Mouse (Mus musculus) MEL (cell line): ENCODE results near the gene Trim67. TPM values are rescaled to one million over a fixed set of nuclear protein-coding genes. Genes with fewer than 3 reads are reported as not detected.

Source experiments
- DNase-seq: peaks from one replicate; pipeline ENCODE4 v3.0.0; 2011; ENCODE audit warnings: low read depth, low spot score
- H3K27ac ChIP-seq: 2 replicates; pipeline ENCODE4 v1.5.1; 2012; ENCODE audit warnings: low read depth, mild to moderate bottlenecking, control low read depth, low read length, moderate library complexity; ENCODE audit not compliant: control insufficient read depth
- H3K27me3 ChIP-seq, 2 experiments: fragments of 150-350 bp in 1 of 2; sonication (generic) in 1 of 2; 2 replicates each; pipeline ENCODE4 v1.6.1; 2012; ENCODE audit warnings: low read length in 2 of 2, mild to moderate bottlenecking in 2 of 2, improper control_type of control experiment in 1 of 2, moderate library complexity in 1 of 2; ENCODE audit not compliant: insufficient read depth in 2 of 2, control insufficient read depth in 1 of 2
- H3K36me3 ChIP-seq, 2 experiments: 2 replicates each; pipeline ENCODE4 v1.6.1; 2012 to 2014; ENCODE audit warnings: low read length in 2 of 2, improper control_type of control experiment in 1 of 2, inconsistent platforms in 1 of 2, mild to moderate bottlenecking in 1 of 2; ENCODE audit not compliant: insufficient read depth in 2 of 2, control insufficient read depth in 1 of 2
- H3K4me1 ChIP-seq, 2 experiments: fragments of 150-350 bp in 1 of 2; sonication (generic) in 1 of 2; 2 replicates each; pipeline ENCODE4 v1.6.1; 2012; ENCODE audit warnings: low read length in 2 of 2, improper control_type of control experiment in 1 of 2, mild to moderate bottlenecking in 1 of 2; ENCODE audit not compliant: insufficient read depth in 2 of 2, control insufficient read depth in 1 of 2
- H3K4me3 ChIP-seq, 2 experiments: fragments of 150-350 bp in 1 of 2; sonication (generic) in 1 of 2; 2 replicates each; pipeline ENCODE4 v1.5.1; 2012; ENCODE audit warnings: low read depth in 2 of 2, low read length in 2 of 2, mild to moderate bottlenecking in 2 of 2, moderate library complexity in 2 of 2, control low read depth in 1 of 2, improper control_type of control experiment in 1 of 2; ENCODE audit not compliant: control insufficient read depth in 1 of 2, insufficient read depth in 1 of 2
- H3K79me2 ChIP-seq: 2 replicates; pipeline ENCODE4 v1.6.1; 2012; ENCODE audit warnings: mild to moderate bottlenecking, low read length, moderate library complexity; ENCODE audit not compliant: control insufficient read depth, poor library complexity, insufficient read depth
- H3K9ac ChIP-seq: 2 replicates; pipeline ENCODE4 v1.6.1; 2012; ENCODE audit warnings: low read depth, mild to moderate bottlenecking, control low read depth, low read length, moderate library complexity; ENCODE audit not compliant: control insufficient read depth, poor library complexity, severe bottlenecking
- H3K9me3 ChIP-seq: fragments of 150-350 bp; sonication (generic); replicated peaks from 2 replicates; pipeline ENCODE4 v1.6.1; 2012; ENCODE audit warnings: mild to moderate bottlenecking, low read length, improper control_type of control experiment, moderate library complexity; ENCODE audit not compliant: insufficient read depth
- BHLHE40 ChIP-seq: IDR thresholded peaks from 2 replicates; pipeline ENCODE4 v1.6.1; 2012; ENCODE audit warnings: low read depth, mild to moderate bottlenecking, inconsistent platforms, low read length, improper control_type of control experiment, borderline replicate concordance
- CHD2 ChIP-seq: IDR thresholded peaks from 2 replicates; pipeline ENCODE4 v1.6.1; 2011; ENCODE audit warnings: low read length, improper control_type of control experiment
- CTCF ChIP-seq, 3 experiments: IDR thresholded peaks in 2 of 3; conservative IDR thresholded peaks in 1 of 3; 2 replicates each; pipeline ENCODE4 v1.5.1; 2011 to 2012; ENCODE audit warnings: low read length in 3 of 3, low read depth in 2 of 3, mild to moderate bottlenecking in 2 of 3, improper control_type of control experiment in 1 of 3, inconsistent platforms in 1 of 3, mixed read lengths in 1 of 3, moderate library complexity in 1 of 3; ENCODE audit not compliant: control insufficient read depth in 1 of 3, insufficient read depth in 1 of 3, poor library complexity in 1 of 3, severe bottlenecking in 1 of 3
- E2F4 ChIP-seq: IDR thresholded peaks from 2 replicates; pipeline ENCODE4 v1.6.1; 2011; ENCODE audit warnings: low read depth, low read length, improper control_type of control experiment, borderline replicate concordance
- ELF1 ChIP-seq: IDR thresholded peaks from 2 replicates; pipeline ENCODE4 v1.6.1; 2014; ENCODE audit warnings: low read depth, mild to moderate bottlenecking, inconsistent platforms, low read length, improper control_type of control experiment, moderate library complexity
- EP300 ChIP-seq, 2 experiments: IDR thresholded peaks; 2 replicates each; pipeline ENCODE4 v1.6.1; 2011; ENCODE audit warnings: improper control_type of control experiment in 2 of 2, low read length in 2 of 2, low read depth in 1 of 2, mild to moderate bottlenecking in 1 of 2
- ETS1 ChIP-seq: IDR thresholded peaks from 2 replicates; pipeline ENCODE4 v1.6.1; 2012; ENCODE audit warnings: low read depth, mild to moderate bottlenecking, inconsistent platforms, low read length, improper control_type of control experiment, moderate library complexity
- GABPA ChIP-seq: IDR thresholded peaks from 2 replicates; pipeline ENCODE4 v1.6.1; 2012; ENCODE audit warnings: low read depth, mild to moderate bottlenecking, inconsistent platforms, low read length, improper control_type of control experiment, moderate library complexity
- GATA1 ChIP-seq: IDR thresholded peaks from 2 replicates; pipeline ENCODE4 v1.6.1; 2011; ENCODE audit warnings: low read depth, low read length, improper control_type of control experiment
- HCFC1 ChIP-seq: IDR thresholded peaks from 2 replicates; pipeline ENCODE4 v1.6.1; 2012; ENCODE audit warnings: low read depth, mild to moderate bottlenecking, inconsistent platforms, low read length, improper control_type of control experiment, moderate library complexity
- MAFK ChIP-seq: IDR thresholded peaks from 2 replicates; pipeline ENCODE4 v1.6.1; 2011; ENCODE audit warnings: low read depth, mild to moderate bottlenecking, low read length, improper control_type of control experiment, borderline replicate concordance
- MAZ ChIP-seq: IDR thresholded peaks from 2 replicates; pipeline ENCODE4 v1.6.1; 2012; ENCODE audit warnings: low read depth, mild to moderate bottlenecking, inconsistent platforms, low read length, improper control_type of control experiment
- MYB ChIP-seq: IDR thresholded peaks from 2 replicates; pipeline ENCODE4 v1.6.1; 2011; ENCODE audit warnings: mild to moderate bottlenecking, low read depth, low read length, improper control_type of control experiment
- RAD21 ChIP-seq: IDR thresholded peaks from 2 replicates; pipeline ENCODE4 v1.6.1; 2011; ENCODE audit warnings: mild to moderate bottlenecking, low read depth, low read length, improper control_type of control experiment
- SIN3A ChIP-seq: IDR thresholded peaks from 2 replicates; pipeline ENCODE4 v1.6.1; 2012; ENCODE audit warnings: low read length, improper control_type of control experiment, inconsistent platforms
- USF2 ChIP-seq, 2 experiments: IDR thresholded peaks; 2 replicates each; pipeline ENCODE4 v1.6.1; 2011 to 2012; ENCODE audit warnings: improper control_type of control experiment in 2 of 2, low read length in 2 of 2, borderline replicate concordance in 1 of 2, inconsistent platforms in 1 of 2, low read depth in 1 of 2, mild to moderate bottlenecking in 1 of 2; ENCODE audit not compliant: insufficient read depth in 1 of 2
- ZC3H11A ChIP-seq: IDR thresholded peaks from 2 replicates; pipeline ENCODE4 v1.6.1; 2012; ENCODE audit warnings: low read depth, mild to moderate bottlenecking, inconsistent platforms, low read length, improper control_type of control experiment
- ZNF384 ChIP-seq: IDR thresholded peaks from 2 replicates; pipeline ENCODE4 v1.6.1; 2012; ENCODE audit warnings: low read depth, mild to moderate bottlenecking, inconsistent platforms, low read length, improper control_type of control experiment
- polyA plus RNA-seq, 2 experiments: library from polyadenylated mRNA; stranded (reverse) in 1 of 2; unstranded in 1 of 2; fragments of >175 nt in 1 of 2; fragments of >200 nt in 1 of 2; gene quantifications; 2 replicates each; pipeline versions ENCODE4 v1.2.1 to v1.2.4; 2012; ENCODE audit warnings: low replicate concordance in 2 of 2, low read depth in 1 of 2; ENCODE audit not compliant: insufficient read length in 2 of 2, insufficient read depth in 1 of 2, missing spikeins in 1 of 2
- total RNA-seq: library from RNA; depleted of rRNA; stranded (reverse); fragments of 300-350 nt; gene quantifications from 2 replicates; pipeline ENCODE4 v1.2.3, GENCODE M21; 2012

Trim67 gene
- total and polyA plus RNA-seq, 3 experiments = 0.06 TPM; not detected in 2

GRCm38 (mm10) chr8:124817361-124817760, 24.5 kb downstream of the Trim67 start:
- no peak for DNase-seq
- Histone ChIP-seq H3K27me3 (peaks cover 0 to 5% of the 10 kb centered on the region in 2 experiments; a peak in 2 of 4 replicates), H3K4me3 (no peak overlapping the region), H3K4me1 (no peaks in the 10 kb centered on the region), H3K36me3 (no peaks in the 10 kb centered on the region), H3K27ac (no peak overlapping the region), H3K9me3 (no peaks in the 10 kb centered on the region), H3K9ac (no peak overlapping the region), H3K79me2 (no peaks in the 10 kb centered on the region)
- no peak for TF ChIP-seq E2F4

GRCm38 (mm10) chr8:124819612-124820115, 26.8 kb downstream of the Trim67 start:
- Histone ChIP-seq H3K4me3 (no peak overlapping the region), H3K79me2 (no peaks in the 10 kb centered on the region), H3K9ac (no peak overlapping the region), H3K4me1 (no peaks in the 10 kb centered on the region), H3K36me3 (no peaks in the 10 kb centered on the region), H3K27ac (no peak overlapping the region), H3K9me3 (no peaks in the 10 kb centered on the region), H3K27me3 (peaks cover 0 to 4% of the 10 kb centered on the region in 2 experiments; a peak in 1 of 4 replicates)
- no peak for TF ChIP-seq CTCF (IDR thresholded peaks at IDR 0.05 in 2 of 3, conservative IDR thresholded peaks at IDR 0.05 in 1 of 3; ENCODE audit: control insufficient read depth in 1 of 3, insufficient read depth in 1 of 3, low read depth in 2 of 3, low read length in 3 of 3, poor library complexity in 1 of 3, severe bottlenecking in 1 of 3)
- no peak for TF ChIP-seq BHLHE40
- no peak for TF ChIP-seq RAD21
- no peak for TF ChIP-seq MAFK
- no peak for TF ChIP-seq GATA1
- TF ChIP-seq CHD2 = no peak
- TF ChIP-seq GABPA = no peak
- TF ChIP-seq MAZ = no peak
- no peak for TF ChIP-seq ELF1
- no peak for TF ChIP-seq ZC3H11A
- no peak for TF ChIP-seq E2F4
- no peak for TF ChIP-seq EP300 (IDR thresholded peaks at IDR 0.05; ENCODE audit: low read depth in 1 of 2, low read length in 2 of 2)
- no peak for TF ChIP-seq SIN3A
- no peak for TF ChIP-seq ZNF384
- no peak for TF ChIP-seq ETS1
- no peak for TF ChIP-seq MYB
- no peak for TF ChIP-seq USF2 (IDR thresholded peaks at IDR 0.05; ENCODE audit: borderline replicate concordance in 1 of 2, insufficient read depth in 1 of 2, low read depth in 1 of 2, low read length in 2 of 2)
- TF ChIP-seq HCFC1 = no peak
- no peak for DNase-seq
